Mouse (Mus musculus) fibroblast of lung, adult 2 months (primary cell): ENCODE measurements around the gene Slc18b1.
"Not testable (repeated sequence)": the region's sequence is repeated elsewhere in the genome, so short reads cannot be mapped to it uniquely, and the experiment has no call there.

Experiments
- DNase-seq: peaks from one replicate; pipeline ENCODE4 v3.0.0-alpha.2; 2011; ENCODE audit warnings: low read depth

The Slc18b1 gene

DNA sequence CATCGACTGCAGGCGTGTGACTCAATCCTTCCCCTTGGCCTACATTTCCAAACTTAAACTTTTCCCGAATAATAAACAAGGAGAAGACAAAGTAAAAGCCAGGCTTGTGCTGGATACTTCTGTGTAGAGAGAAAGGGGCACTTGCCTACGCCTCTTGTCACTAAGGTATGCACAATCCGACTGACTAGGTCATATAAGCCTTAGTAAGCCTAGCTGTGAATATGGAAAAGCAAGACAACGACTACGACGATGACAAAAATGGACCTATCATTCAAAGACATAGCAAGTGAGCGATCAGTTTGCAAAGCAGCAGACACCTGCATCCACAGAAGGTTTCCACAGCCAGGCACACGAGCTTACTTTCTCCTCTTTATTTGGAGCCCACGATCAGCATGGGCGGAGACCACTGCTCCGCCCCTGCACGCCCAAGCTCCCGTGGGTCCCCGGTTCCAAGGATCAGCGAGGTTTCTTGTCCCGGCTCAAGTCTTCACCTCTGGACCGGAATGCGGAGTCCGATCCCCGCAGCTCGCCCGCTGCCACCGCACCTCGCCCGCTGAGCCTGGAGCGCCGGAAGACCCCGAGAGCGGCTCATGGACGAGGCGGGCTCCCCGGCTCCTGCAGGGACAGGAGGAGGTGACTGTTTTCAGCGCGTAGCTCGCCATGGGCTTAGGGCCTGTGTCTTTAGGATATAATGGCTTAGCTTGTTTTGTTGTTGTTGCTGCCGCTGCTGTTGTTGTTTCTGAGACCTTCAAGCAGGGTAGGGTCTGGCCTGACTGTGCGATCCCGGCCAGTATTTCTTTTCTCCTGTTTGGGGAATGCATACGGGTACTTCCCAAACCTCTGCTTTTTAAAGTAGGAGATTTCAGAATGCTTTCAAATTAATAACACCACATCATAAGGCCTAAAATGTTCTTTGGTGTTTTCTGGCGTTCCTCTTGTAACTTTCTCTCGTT is at the start of gene Slc18b1:
Slc18b1 (plus strand) TSS at position 436 of the 953 bp plus-strand sequence.
- no peak for DNase-seq

- DNase-seq = peak; percentile 42
Observed at GRCm38 (mm10) chr10:23754166-23754565, 42.6 kb upstream of the Slc18b1 start.

DNA sequence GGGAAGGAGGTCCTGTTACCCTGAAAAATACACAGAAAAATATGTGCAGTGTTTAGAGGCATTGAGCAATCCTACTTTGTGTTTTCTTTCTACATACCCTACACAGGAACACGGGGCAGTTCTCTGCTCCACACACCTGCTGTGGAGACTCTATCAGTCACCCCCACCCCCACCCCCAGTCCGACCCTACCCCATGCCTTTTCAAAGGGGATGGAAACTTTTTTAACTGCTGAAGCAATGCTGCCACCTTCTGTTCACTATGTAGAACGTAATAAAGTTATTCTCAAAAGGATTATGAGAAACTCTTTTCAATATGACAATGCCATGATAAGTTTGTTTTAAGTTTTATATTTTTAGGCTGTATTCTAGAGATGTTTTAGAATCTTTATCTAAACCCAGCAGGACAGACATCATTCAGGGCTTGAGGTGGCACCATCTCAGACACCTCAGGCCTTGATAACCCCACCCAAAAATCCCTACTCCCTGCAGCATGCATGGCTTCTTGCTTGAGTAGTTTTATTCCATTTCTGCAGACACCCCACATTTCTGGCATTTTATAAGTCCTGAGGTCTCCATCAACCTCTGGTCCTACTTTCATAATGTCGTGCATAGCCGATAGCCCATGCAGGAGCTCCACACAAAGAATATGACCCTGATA is 19.4 kb upstream of the Slc18b1 start:
- DNase-seq = no peak

DNA sequence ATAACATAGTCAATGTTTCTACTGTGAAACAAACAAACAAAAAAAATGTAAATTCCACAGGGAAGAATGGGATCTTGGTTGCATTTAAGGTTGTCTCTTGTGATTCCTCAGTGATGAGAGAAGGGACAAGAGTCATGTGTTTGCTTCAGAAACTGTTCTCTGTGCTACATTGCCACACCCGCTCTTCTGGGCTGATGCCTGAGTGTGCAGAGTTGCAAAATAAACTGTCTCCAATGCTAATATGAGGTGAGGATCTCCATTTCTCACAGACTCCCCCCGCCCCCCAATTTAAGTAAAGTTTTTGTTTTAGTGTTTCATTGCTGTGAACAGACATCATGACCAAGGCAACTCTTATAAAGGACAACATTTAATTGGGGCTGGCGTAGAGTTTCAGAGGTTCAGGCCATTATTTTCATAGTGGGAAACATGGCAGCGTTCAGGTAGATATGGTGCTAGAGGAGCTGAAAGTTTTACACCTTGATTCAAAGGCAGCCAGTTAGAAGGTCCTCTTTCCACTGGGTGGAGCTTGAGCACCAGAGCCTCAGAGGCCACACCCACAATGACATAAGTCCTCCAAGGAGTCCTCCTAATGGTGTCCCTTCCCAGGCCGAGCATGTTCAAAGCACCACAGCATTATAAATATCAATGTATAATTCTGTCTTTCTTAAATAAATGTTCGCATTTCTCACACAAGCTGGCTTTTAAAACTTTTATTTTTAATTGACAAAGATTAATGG is 16.1 kb upstream of the Slc18b1 start:
- DNase-seq = no peak

DNA sequence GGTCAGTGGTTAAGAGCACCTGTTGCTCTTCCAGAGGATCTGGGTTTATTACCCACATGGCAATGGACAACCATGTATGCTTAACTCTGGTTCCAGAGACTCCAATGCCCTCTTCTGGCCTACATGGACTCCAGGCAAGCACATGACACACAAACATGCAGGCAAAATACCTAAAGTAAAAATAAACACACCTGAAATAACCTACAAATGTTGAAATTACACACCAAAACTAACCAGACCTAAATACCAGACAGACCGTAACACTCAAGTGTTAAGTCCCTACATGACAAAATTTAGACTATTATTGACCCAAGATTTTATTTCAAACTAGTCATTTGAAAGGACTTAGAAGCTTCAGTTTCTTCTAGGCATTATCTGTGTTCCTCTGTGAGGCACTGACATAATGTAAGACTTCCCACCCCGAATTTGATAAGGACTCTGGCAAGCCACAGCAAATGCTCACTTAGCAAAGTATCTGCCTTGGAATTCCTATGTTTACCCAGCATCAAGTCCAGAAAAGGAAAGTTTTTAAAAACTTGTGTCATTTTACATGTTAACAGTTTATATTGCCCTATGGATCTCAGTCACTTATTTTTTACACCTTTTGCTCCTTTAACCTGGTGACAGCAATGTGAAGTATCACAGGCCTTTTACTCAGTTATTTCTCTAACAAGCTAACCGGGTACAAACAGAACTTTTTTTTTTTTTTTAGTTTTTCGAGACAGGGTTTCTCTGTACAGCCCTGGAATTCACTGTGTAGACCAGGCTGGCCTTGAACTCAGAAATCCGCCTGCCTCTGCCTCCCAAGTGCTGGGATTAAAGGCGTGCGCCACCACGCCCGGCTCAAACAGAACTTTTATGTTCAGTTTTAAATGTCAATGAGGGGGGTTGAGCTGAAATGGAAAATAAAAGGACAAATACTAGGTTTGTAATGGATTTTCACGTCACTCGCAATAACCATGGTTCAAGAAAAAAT is 14.7 kb upstream of the Slc18b1 start:
- no peak for DNase-seq

DNA sequence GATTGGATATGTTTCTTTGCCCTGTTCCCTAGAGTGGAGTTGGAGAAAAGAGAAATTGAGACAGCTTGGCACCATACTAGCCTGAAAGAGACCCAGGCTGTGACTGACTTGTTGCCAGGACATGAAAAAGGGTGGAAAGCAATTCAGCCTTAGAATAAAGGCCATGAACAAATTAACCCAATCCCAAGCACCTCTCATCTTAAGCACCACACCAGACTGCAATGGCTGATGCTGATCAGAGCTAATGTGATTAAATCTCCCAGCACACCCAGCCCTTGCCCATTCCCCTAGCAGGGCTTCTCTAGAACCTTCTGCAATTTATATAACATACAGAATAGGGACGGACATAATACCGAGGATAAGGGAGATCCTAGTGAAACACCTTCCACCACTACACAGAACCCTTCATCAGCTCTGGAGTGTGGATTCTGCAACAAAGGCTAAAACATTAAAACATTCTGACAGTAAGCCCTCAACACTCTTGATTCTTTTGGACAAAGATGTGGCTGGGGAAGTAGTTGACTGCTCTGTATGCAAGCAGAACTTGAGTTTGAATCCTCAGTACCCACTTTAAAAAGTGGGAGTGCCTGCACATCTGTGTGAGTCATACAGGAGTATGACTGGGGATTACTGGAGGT is 13.8 kb upstream of the Slc18b1 start:
- no peak for DNase-seq

GRCm38 (mm10) chr10:23783493-23783884 is 13.3 kb upstream of the Slc18b1 start:
- no peak for DNase-seq

DNA sequence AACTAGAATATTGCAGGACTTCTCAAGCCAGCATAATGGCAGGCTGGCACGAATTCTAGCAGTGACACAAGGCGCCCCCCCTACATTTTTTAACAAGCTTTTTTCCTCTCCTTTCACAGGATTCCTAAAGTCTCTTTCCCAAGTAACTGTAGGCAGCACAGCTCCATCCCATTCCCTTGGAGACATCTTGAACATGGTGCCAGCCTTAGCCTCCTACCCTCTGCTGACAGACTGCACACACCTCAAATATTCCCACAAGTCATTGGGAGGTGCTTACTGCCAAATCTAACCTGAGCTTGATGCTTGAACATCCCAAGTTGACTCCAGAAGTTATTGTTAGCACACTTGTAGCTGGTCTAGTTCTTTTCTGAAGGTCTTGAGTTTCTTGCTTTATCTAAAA is 12.7 kb upstream of the Slc18b1 start:
- no peak for DNase-seq

- not testable (repeated sequence) for DNase-seq
Observed at GRCm38 (mm10) chr10:23785599-23785998, 11.2 kb upstream of the Slc18b1 start.

DNA sequence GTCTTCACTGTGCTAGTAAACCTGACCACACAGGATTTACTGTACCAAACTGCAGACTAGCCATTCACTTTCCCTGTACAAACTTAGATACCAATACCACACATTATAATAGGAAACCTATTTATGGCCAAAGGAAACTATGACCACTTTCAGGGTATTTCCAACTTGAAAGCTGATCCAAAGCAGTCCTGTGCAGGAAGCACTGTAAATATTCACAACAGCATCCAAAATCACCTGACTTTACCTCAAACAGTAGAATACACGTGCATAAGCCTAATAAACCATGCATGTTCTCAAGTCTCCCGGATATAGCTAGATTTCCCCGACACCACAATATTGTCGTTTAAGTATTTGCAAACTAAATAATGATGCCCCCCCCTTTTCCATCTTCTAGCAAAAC is 10.7 kb upstream of the Slc18b1 start:
- no peak for DNase-seq

DNA sequence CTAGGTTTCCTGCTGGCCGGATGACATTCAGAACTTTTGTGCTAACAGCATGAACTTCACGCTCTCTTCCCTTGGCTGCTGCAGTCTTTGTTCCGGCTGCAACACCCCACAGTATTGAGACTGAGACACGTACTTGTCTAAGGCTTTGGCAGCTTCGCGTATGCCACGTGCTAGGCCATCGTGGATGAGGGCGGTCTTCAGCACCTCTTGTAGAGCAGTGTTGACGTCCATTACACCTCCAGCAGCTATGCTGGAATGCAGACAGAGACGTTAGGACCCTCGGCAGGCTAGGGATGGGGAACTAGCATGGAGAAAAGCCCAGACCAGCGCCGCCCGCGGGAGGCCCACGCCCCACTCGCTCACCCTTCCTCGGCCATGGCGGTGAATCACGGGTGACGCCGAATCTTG is 10.2 kb upstream of the Slc18b1 start:
- not testable (repeated sequence) for DNase-seq

GRCm38 (mm10) chr10:23787062-23787821 is 9.5 kb upstream of the Slc18b1 start, which contains the start of gene Rps12:
Gene Rps12 (minus strand): TSS chr10:23787275.
- DNase-seq = peak; percentile 97

DNA sequence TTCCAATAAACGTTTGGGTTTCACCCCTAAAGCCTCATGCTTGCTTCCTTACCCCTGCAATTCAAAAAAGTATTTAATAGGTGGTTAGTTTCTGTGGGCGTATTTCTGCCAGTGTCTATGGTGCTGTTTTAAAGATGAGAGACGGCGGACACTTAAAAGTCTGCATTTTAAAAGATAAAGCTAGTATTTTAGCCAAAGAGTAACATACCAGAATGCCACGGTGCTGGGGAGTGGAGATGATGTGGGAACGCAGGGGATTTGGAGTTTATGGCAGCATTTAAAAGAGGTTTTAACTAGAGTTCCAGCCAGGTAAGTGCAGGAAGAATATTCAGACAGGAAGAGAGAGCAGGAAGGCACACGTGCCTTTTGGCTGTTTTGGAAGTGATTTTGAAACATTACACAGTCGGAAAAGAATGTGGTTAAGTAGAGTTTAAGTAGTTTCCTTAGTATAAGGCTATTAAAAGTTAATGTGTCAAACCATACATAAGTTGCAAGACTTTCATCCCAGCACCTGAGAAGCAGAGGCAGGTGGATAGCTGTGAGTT is 8.7 kb upstream of the Slc18b1 start:
- no peak for DNase-seq

DNA sequence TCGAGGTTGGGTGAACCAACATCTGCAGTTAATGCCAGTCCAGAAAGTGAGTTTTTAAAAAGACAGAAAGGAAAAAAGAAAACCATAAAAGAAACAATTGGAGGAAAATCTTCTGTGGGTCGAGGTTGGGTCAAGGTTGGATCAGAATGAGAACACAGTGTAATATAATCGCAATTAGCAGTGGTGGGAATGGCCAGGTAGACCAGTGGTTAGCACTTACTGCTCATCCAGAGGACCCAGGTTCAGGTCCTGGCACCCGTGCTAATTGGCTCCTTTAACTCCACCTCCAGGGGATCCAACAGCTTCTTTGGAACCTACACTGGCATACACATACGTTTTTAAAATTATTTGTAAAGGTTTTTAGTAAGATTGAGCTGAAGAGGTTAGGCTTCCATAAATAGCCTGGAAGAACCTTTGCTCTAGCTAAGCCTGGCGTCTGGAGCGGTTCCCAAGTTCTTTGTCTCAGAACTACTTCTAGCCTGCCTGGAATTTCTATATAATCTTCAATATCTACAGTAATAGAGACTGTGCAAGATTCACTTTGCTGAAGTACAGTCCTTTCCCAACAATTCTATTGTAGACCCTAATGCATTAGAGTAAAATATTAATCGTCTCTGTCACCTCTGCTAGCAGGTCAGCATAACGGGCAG is 790 bp upstream of the Slc18b1 start:
- no peak for DNase-seq

DNA sequence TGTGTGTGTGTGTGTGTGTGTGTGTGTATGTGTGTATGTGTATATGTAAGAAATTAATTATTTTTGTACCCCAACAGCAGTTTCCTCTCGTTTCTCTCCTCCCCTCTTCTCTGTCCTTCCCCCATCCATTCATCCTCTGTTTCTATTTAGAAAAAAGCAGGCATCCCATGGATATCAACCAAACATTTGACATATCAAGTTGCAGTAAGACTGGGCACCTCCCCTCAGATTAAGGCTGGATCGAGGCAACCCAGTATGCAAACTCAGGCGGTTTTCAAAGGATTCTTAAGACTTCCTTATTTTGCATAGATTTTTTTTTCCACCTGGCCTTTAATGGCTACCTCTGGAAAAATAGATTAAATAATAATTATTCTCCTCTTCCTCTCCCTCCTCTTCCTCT is 820 bp downstream of the Slc18b1 start:
- DNase-seq = no peak

DNA sequence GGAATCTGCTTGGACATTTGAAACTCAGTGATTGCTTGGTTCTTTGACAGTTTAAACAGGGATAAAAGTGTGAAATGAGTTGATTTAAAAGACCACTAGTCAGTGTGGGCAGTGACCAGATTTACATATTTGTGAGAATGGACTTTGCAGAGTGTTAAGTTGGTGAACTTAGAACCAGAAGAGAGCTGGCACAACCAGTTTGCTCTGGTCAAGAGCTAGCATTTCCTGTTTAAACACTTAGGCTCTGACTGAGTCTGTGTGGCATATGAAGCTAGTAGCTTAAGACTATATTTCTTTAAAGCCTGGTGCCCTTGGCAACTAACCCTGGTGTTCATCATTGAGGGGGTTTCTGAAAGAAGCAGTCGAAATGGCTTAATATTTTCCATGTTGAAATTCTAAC is 1.4 kb downstream of the Slc18b1 start:
- DNase-seq = no peak

DNA sequence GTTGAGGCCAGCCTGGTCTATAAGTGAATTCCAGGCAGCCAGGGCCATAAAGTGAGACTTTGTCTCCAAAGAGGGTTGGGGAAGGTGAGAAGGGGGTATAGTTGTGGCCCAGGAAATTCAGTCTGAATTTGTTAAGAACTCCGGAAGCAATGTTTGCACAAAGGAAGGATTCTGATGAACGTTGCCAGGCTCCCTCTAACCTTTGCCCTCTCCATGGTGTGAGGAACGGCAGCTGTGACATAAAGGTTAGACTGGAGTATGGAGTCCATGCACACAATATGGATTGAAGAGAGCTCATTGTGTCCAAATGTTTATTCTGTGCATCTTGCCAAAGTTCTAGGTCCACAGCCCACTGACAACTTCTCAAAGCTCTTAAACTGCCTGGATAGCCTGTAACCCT is 3.1 kb downstream of the Slc18b1 start:
- DNase-seq = no peak

- DNase-seq = no peak
Observed at GRCm38 (mm10) chr10:23802911-23803310, 6.1 kb downstream of the Slc18b1 start.

DNA sequence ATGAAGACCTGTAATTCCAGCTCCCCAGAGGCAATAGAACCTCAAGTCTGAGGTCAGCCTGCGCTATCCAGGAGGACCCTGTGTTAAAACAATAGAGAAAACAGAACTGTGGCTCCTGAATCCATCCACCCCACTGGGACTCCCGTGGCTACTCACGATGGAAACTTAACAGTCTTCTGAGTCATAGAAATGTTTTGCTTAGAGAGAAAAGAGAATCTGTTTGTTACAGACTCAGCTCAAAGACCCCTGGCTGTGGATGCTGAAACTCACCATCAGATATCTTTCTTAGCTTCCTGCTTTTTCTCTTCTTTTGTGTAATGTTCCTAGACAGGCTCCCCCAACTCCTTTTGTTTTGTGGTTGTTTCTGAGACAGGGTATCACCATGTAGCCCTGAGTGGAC is 7.9 kb downstream of the Slc18b1 start:
- no peak for DNase-seq
